Mouse (Mus musculus): ENCODE data around the gene Hmgxb4. TPM values are rescaled to one million over a fixed set of nuclear protein-coding genes. Genes with fewer than 3 reads are reported as not detected.

The Hmgxb4 gene
- total and polyA plus RNA-seq, 3 experiments = 23.3 to 33.4 (median 29.1) TPM

GRCm38 (mm10) chr8:75060022-75060421, 66.9 kb downstream of the Hmgxb4 start:
- Histone ChIP-seq H3K36me3 (replicated peaks in 1 of 2; ENCODE audit: control insufficient read depth in 1 of 2, insufficient read depth in 1 of 2, low read length in 1 of 2) (peaks cover 25 to 75% of the 10 kb centered on the region in 2 experiments), H3K4me1 (ENCODE audit: control insufficient read depth in 1 of 2, insufficient read depth in 2 of 2) (peaks cover 8 to 20% of the 10 kb centered on the region in 2 experiments), H3K9me3 (replicated peaks; ENCODE audit: low read length) (no peaks in the 10 kb centered on the region), H3K27ac (ENCODE audit: insufficient read depth, low read depth) (no peak overlapping the region), H3K27me3 (replicated peaks) (no peaks in the 10 kb centered on the region), H3K79me2 (replicated peaks; ENCODE audit: control insufficient read depth, extremely low read depth, insufficient read depth, poor library complexity, severe bottlenecking) (no peaks in the 10 kb centered on the region), H3K4me2 (ENCODE audit: insufficient read depth, low read depth, poor library complexity, severe bottlenecking) (no peak overlapping the region), H3K4me3 (replicated peaks in 1 of 3; ENCODE audit: low read depth in 2 of 3, low read length in 2 of 3, poor library complexity in 1 of 3) (no peak overlapping the region), H3K9ac (ENCODE audit: insufficient read depth, low read depth) (no peak overlapping the region)
- no peak for DNase-seq (ENCODE audit: extremely low read depth)
- TF ChIP-seq RAD21 (IDR thresholded peaks at IDR 0.05; ENCODE audit: low read depth, low read length) (no peak), KAT2A (IDR thresholded peaks at IDR 0.05; ENCODE audit: insufficient replicate concordance, low read length) (no peak), USF1 (IDR thresholded peaks at IDR 0.05; ENCODE audit: low read depth, low read length) (no peak), SMC3 (IDR thresholded peaks at IDR 0.05; ENCODE audit: low read depth, low read length) (no peak), POLR2A (IDR thresholded peaks at IDR 0.05; ENCODE audit: low read depth, low read length) (no peak), ZC3H11A (IDR thresholded peaks at IDR 0.05; ENCODE audit: low read depth, low read length) (no peak), ZMIZ1 (IDR thresholded peaks at IDR 0.05; ENCODE audit: low read depth, low read length) (no peak), ZKSCAN1 (IDR thresholded peaks at IDR 0.05; ENCODE audit: borderline replicate concordance, low read depth, low read length) (no peak), MEF2A (IDR thresholded peaks at IDR 0.05; ENCODE audit: borderline replicate concordance, low read depth, low read length) (no peak), RCOR1 (conservative IDR thresholded peaks at IDR 0.05; ENCODE audit: low read depth, low read length) (no peak), ZNF384 (IDR thresholded peaks at IDR 0.05; ENCODE audit: low read depth, low read length) (no peak), MAZ (IDR thresholded peaks at IDR 0.05; ENCODE audit: low read depth, low read length) (no peak), CHD2 (IDR thresholded peaks at IDR 0.05; ENCODE audit: low read length) (no peak), TCF12 (IDR thresholded peaks at IDR 0.05; ENCODE audit: low read depth, low read length) (no peak), MAX (IDR thresholded peaks at IDR 0.05; ENCODE audit: low read length) (no peak), GABPA (IDR thresholded peaks at IDR 0.05; ENCODE audit: insufficient replicate concordance, low read depth, low read length) (no peak), MAFK (IDR thresholded peaks at IDR 0.05; ENCODE audit: insufficient replicate concordance, low read length) (no peak), JUND (conservative IDR thresholded peaks at IDR 0.05; ENCODE audit: low read depth, low read length) (no peak), PAX5 (IDR thresholded peaks at IDR 0.05; ENCODE audit: low read length) (no peak), E2F4 (IDR thresholded peaks at IDR 0.05; ENCODE audit: insufficient replicate concordance, low read depth, low read length) (no peak)
- in situ Hi-C loops (cut with MboI; ENCODE audit: low pct_ligation_motif_present, low pct_unique_long_range_greater_than_20kb, low sequenced_read_pairs) (no loop called here), dilution Hi-C loops (cut with MboI; ENCODE audit: extremely low pct_ligation_motif_present, extremely low pct_unique_long_range_greater_than_20kb, low sequenced_read_pairs) (no loop called here)

- Histone ChIP-seq H3K27ac (ENCODE audit: insufficient read depth, low read depth) (no peak overlapping the region), H3K36me3 (replicated peaks in 1 of 2; ENCODE audit: control insufficient read depth in 1 of 2, insufficient read depth in 1 of 2, low read length in 1 of 2) (peaks cover 28 to 77% of the 10 kb centered on the region in 2 experiments), H3K4me2 (ENCODE audit: insufficient read depth, low read depth, poor library complexity, severe bottlenecking) (no peak overlapping the region), H3K4me3 (replicated peaks in 1 of 3; ENCODE audit: low read depth in 2 of 3, low read length in 2 of 3, poor library complexity in 1 of 3) (no peak overlapping the region), H3K9me3 (replicated peaks; ENCODE audit: low read length) (no peaks in the 10 kb centered on the region), H3K79me2 (replicated peaks; ENCODE audit: control insufficient read depth, extremely low read depth, insufficient read depth, poor library complexity, severe bottlenecking) (no peaks in the 10 kb centered on the region), H3K4me1 (ENCODE audit: control insufficient read depth in 1 of 2, insufficient read depth in 2 of 2) (peaks cover 8 to 20% of the 10 kb centered on the region in 2 experiments), H3K9ac (ENCODE audit: insufficient read depth, low read depth) (no peak overlapping the region), H3K27me3 (replicated peaks) (no peaks in the 10 kb centered on the region)
- in situ Hi-C loops (cut with MboI; ENCODE audit: low pct_ligation_motif_present, low pct_unique_long_range_greater_than_20kb, low sequenced_read_pairs) = no loop called here
- TF ChIP-seq TCF12 (IDR thresholded peaks at IDR 0.05; ENCODE audit: low read depth, low read length) (no peak), TBP (conservative IDR thresholded peaks at IDR 0.05; ENCODE audit: low read depth, low read length) (no peak), USF2 (conservative IDR thresholded peaks at IDR 0.05; ENCODE audit: low read depth, low read length) (no peak), ETS1 (conservative IDR thresholded peaks at IDR 0.05; ENCODE audit: low read depth, low read length) (no peak), HCFC1 (IDR thresholded peaks at IDR 0.05; ENCODE audit: low read depth, low read length) (no peak)
- dilution Hi-C loops (cut with MboI; ENCODE audit: extremely low pct_ligation_motif_present, extremely low pct_unique_long_range_greater_than_20kb, low sequenced_read_pairs) = no loop called here
- no peak for DNase-seq (ENCODE audit: extremely low read depth)
Measured at GRCm38 (mm10) chr8:75060815-75061214, 67.7 kb downstream of the Hmgxb4 start.

Data from CH12.LX (cell line).